Mouse (Mus musculus): ENCODE measurements at regions not wholly inside any gene's neighbourhood (a gene's known extent, or its start where the extent isn't known, plus 50 kb on each side); places are given as distances from the start of the nearest gene placed in this dataset.

GRCm38 (mm10) chr8:10910954-10911353, 97.3 kb downstream of the Irs2 start:
- Histone ChIP-seq H3K27me3 (ENCODE audit: control insufficient read depth) (peaks cover 6% of the 10 kb centered on the region), H3K4me3 (replicated peaks) (no peak overlapping the region), H3K36me3 (ENCODE audit: control insufficient read depth) (no peaks in the 10 kb centered on the region), H3K4me1 (ENCODE audit: control insufficient read depth) (no peaks in the 10 kb centered on the region; the same call in 1 of the 2 replicates), H3K9me3 (ENCODE audit: control insufficient read depth, low read length) (no peaks in the 10 kb centered on the region)
- TF ChIP-seq GATA1 (IDR thresholded peaks at IDR 0.05; ENCODE audit: low read length), result no peak
- no peak for TF ChIP-seq TAL1 (IDR thresholded peaks at IDR 0.05; ENCODE audit: low read length)

DNA sequence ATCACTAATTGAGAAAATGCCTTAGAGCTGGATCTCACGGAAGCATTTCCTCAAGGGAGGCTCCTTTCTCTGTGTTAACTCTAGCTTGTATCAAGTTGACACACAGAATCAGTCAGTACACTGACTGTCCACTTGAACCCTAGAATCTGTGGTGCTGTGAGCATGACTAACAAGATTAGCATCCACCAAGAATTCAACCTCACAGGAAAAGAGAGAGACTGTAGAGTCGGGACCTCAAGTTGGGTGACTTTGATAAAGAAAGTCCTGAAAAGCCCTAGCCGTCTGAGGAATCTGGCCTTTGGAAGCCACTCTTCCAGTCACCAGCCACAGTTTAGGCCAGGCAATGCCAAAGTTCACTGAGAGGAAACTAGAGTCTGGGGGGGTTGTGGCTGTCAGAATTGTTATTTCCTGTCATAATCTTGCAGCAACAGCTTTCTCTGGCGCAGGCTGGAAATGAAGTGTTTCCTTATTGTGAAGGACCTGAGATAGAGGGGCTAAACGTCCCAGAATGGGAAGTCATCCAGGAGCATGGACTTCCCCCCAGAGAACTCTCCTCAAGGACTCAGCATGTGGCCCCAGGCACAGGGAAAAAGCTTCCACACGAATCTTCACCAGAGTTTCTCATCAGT, 97.9 kb downstream of the Irs2 start:
- Histone ChIP-seq H3K27me3 (ENCODE audit: control insufficient read depth) (peaks cover 6% of the 10 kb centered on the region), H3K9me3 (ENCODE audit: control insufficient read depth, low read length) (no peaks in the 10 kb centered on the region), H3K36me3 (ENCODE audit: control insufficient read depth) (no peaks in the 10 kb centered on the region), H3K4me1 (ENCODE audit: control insufficient read depth) (no peaks in the 10 kb centered on the region; the same call in 1 of the 2 replicates), H3K4me3 (replicated peaks) (no peak overlapping the region)
- TF ChIP-seq TAL1 (IDR thresholded peaks at IDR 0.05; ENCODE audit: low read length) (no peak), GATA1 (IDR thresholded peaks at IDR 0.05; ENCODE audit: low read length) (no peak)

DNA sequence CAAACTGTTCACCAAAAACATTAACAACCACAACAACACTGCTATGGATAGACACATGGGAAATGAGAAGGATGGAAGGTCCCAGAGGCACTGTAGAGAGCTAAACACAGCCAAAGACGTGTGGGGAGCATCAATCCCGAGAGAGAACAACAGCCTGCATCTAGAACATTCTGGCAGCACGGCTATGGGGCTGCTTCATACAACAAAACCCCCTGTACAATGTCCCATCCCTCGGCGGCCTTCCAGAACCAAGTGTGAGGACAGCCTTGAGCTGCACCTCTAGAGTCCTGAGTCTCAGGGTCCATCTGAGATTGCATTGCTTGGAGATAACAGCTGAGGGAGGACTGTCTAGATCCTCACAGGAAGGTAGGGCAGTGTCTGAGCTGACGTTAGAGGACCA, 99.1 kb downstream of the Irs2 start:
- Histone ChIP-seq H3K4me1 (ENCODE audit: control insufficient read depth) (no peaks in the 10 kb centered on the region), H3K27me3 (ENCODE audit: control insufficient read depth) (peaks cover 3% of the 10 kb centered on the region), H3K36me3 (ENCODE audit: control insufficient read depth) (no peaks in the 10 kb centered on the region), H3K4me3 (replicated peaks) (no peak overlapping the region), H3K9me3 (ENCODE audit: control insufficient read depth, low read length) (no peaks in the 10 kb centered on the region)
- TF ChIP-seq TAL1 (IDR thresholded peaks at IDR 0.05; ENCODE audit: low read length), result no peak

DNA sequence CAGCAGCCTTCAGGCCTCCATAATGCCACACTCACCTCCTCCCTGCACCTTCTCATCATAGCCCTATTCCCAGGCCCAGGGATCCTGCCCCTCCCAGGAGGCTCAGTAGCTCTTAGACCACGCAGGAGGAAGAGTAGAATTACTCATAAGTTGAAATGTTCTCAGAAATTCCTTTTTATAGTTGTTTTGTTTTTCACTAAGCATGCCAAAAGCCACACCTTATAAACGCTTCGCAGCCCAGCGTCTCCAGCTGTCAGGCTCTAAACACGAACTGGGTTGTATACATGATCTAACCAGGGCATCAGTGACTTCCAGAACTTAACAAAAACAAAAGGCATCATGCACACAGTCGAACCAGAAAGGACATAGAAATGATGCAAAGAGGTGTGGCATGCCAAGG, 101.9 kb downstream of the Irs2 start:
- H3K9me3 ChIP-seq (ENCODE audit: control insufficient read depth, low read length), result no peaks in the 10 kb centered on the region
- H3K27me3 ChIP-seq (ENCODE audit: control insufficient read depth), result no peaks in the 10 kb centered on the region; the same call in 1 of the 2 replicates
- H3K4me3 ChIP-seq (replicated peaks), result no peak overlapping the region
- H3K4me1 ChIP-seq (ENCODE audit: control insufficient read depth), result peaks cover 4% of the 10 kb centered on the region
- no peaks in the 10 kb centered on the region for H3K36me3 ChIP-seq (ENCODE audit: control insufficient read depth)
- TF ChIP-seq GATA1 (IDR thresholded peaks at IDR 0.05; ENCODE audit: low read length) (no peak), TAL1 (IDR thresholded peaks at IDR 0.05; ENCODE audit: low read length) (no peak)

DNA sequence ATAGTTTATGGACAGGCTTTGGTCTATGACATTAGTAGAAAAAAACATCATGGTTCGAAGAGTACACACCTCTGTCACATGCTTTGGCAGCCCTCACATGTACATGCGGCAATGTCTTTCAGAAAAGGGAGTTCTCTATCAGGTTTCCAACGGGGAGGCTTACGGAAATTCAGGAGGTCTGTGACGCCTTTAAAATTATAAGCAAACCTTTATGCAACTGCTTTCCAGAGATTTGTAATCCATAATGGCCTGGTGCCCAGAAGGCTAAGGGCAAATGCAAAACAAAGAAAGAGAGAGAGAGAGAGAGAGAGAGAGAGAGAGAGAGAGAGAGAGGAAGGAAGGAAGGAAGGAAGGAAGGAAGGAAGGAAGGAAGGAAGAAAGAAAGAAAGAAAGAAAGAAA, 102.5 kb downstream of the Irs2 start:
- no peaks in the 10 kb centered on the region for H3K9me3 ChIP-seq (ENCODE audit: control insufficient read depth, low read length)
- no peak overlapping the region for H3K4me3 ChIP-seq (replicated peaks)
- peaks cover 10% of the 10 kb centered on the region for H3K4me1 ChIP-seq (ENCODE audit: control insufficient read depth)
- no peaks in the 10 kb centered on the region; the same call in 1 of the 2 replicates for H3K27me3 ChIP-seq (ENCODE audit: control insufficient read depth)
- H3K36me3 ChIP-seq (ENCODE audit: control insufficient read depth), result no peaks in the 10 kb centered on the region
- TF ChIP-seq TAL1 (IDR thresholded peaks at IDR 0.05; ENCODE audit: low read length), result no peak
- TF ChIP-seq GATA1 (IDR thresholded peaks at IDR 0.05; ENCODE audit: low read length), result no peak

DNA sequence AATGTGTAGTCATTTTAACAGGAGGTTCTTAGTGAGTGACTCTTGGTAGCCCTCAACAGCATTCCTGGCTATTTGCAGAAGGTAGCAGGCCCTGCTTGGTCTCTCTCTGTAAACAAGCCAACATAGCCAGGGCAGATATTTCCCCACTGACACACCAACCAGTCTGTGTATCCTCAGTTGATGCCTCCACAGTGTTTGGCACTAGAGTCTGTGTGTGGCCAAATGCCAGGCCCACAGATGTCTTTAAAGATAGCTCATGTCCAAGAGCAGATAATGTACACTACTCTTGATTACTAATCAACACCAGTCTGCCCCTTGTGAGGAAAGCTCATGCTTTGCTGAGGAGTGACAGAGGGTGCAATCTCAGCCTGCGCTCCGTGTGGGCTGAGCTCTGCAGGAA, 104.3 kb downstream of the Irs2 start:
- no peaks in the 10 kb centered on the region for H3K36me3 ChIP-seq (ENCODE audit: control insufficient read depth)
- no peaks in the 10 kb centered on the region for H3K9me3 ChIP-seq (ENCODE audit: control insufficient read depth, low read length)
- TF ChIP-seq TAL1 (IDR thresholded peaks at IDR 0.05; ENCODE audit: low read length), result no peak
- no peak for TF ChIP-seq GATA1 (IDR thresholded peaks at IDR 0.05; ENCODE audit: low read length)
- H3K4me3 ChIP-seq (replicated peaks), result no peak overlapping the region
- peaks cover 12% of the 10 kb centered on the region for H3K27me3 ChIP-seq (ENCODE audit: control insufficient read depth)
- H3K4me1 ChIP-seq (ENCODE audit: control insufficient read depth), result peaks cover 11% of the 10 kb centered on the region

- Histone ChIP-seq H3K9me3 (ENCODE audit: control insufficient read depth, low read length) (no peaks in the 10 kb centered on the region), H3K4me1 (ENCODE audit: control insufficient read depth) (peaks cover 11% of the 10 kb centered on the region), H3K4me3 (replicated peaks) (no peak overlapping the region), H3K27me3 (ENCODE audit: control insufficient read depth) (peaks cover 17% of the 10 kb centered on the region), H3K36me3 (ENCODE audit: control insufficient read depth) (no peaks in the 10 kb centered on the region)
- no peak for TF ChIP-seq GATA1 (IDR thresholded peaks at IDR 0.05; ENCODE audit: low read length)
- TF ChIP-seq TAL1 (IDR thresholded peaks at IDR 0.05; ENCODE audit: low read length), result no peak
Measured at GRCm38 (mm10) chr8:10901954-10902353, 106.3 kb downstream of the Irs2 start.

DNA sequence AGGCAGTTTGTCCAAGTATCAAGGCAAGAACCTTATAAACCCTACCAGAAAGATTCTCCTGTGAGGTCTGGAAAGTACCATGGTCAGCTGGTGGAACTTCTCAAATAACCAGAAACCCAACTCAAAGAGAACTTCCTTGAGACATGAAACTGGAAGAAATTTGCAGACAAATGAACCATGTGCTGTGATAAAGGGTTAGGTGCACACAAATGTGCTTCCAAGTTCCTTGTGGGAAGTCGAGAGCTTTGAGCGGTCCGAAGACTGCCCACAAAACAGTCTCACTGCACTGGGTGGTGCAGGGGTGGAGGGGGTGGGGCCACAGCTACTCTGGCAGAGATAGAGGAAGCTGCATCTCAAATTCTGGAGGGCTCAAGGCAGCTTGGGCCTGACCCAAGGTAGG, 107.2 kb downstream of the Irs2 start:
- peaks cover 17% of the 10 kb centered on the region for H3K27me3 ChIP-seq (ENCODE audit: control insufficient read depth)

GRCm38 (mm10) chr8:10899581-10900155, 108.6 kb downstream of the Irs2 start:
- H3K36me3 ChIP-seq (ENCODE audit: control insufficient read depth), result no peaks in the 10 kb centered on the region
- no peak overlapping the region for H3K4me3 ChIP-seq (replicated peaks)
- no peak for TF ChIP-seq TAL1 (IDR thresholded peaks at IDR 0.05; ENCODE audit: low read length)
- no peak for TF ChIP-seq GATA1 (IDR thresholded peaks at IDR 0.05; ENCODE audit: low read length)
- peaks cover 11% of the 10 kb centered on the region for H3K4me1 ChIP-seq (ENCODE audit: control insufficient read depth)
- no peaks in the 10 kb centered on the region for H3K9me3 ChIP-seq (ENCODE audit: control insufficient read depth, low read length)
- peaks cover 17% of the 10 kb centered on the region for H3K27me3 ChIP-seq (ENCODE audit: control insufficient read depth)

More for the DNA sequence above, 107.2 kb downstream of the Irs2 start:
- Histone ChIP-seq H3K9me3 (ENCODE audit: control insufficient read depth, low read length) (no peaks in the 10 kb centered on the region), H3K36me3 (ENCODE audit: control insufficient read depth) (no peaks in the 10 kb centered on the region), H3K4me1 (ENCODE audit: control insufficient read depth) (peaks cover 11% of the 10 kb centered on the region), H3K4me3 (replicated peaks) (no peak overlapping the region)
- TF ChIP-seq TAL1 (IDR thresholded peaks at IDR 0.05; ENCODE audit: low read length), result no peak
- TF ChIP-seq GATA1 (IDR thresholded peaks at IDR 0.05; ENCODE audit: low read length), result no peak
